Mouse (Mus musculus): ENCODE results near the gene Tdrkh.
A peak's percentile ranks its signal among the peaks of the same experiment; 100 is the strongest.

Tdrkh gene

GRCm38 (mm10) chr3:94459834-94460233 is 46.8 kb downstream of the Tdrkh start:
- no peak for DNase-seq (ENCODE audit: low read depth, low spot score)

DNA sequence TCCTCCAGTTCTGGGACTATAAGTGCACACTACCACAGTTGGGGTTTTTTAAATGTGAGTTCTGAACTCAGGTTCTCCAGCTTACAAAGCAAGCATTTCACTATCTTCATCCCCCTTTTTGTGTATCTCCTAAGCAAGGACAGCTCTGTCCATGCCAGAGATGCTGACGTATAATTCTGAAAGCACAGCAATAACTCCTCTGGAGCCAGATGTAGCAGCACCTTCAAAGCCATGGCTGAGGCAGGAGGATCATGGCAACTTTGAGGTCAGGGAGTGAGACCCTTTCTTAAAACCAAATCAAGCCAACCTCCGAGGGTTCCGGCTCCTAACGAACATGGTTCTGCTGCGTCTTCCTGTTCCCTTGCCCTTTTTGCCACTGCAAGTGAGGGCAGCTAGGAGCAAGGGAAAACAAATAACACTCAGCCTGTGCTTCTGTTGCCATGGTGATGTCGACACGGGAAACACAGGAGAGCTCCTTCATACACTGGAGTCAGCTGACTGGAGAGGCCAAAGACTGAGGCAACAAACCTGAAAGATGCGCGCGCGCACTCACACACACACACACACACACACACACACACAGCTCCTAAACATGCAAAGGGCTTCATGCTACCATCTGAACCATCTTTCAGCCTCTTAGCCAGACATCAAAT is 51.0 kb downstream of the Tdrkh start:
- peak; percentile 64 for DNase-seq (ENCODE audit: low read depth, low spot score)

DNA sequence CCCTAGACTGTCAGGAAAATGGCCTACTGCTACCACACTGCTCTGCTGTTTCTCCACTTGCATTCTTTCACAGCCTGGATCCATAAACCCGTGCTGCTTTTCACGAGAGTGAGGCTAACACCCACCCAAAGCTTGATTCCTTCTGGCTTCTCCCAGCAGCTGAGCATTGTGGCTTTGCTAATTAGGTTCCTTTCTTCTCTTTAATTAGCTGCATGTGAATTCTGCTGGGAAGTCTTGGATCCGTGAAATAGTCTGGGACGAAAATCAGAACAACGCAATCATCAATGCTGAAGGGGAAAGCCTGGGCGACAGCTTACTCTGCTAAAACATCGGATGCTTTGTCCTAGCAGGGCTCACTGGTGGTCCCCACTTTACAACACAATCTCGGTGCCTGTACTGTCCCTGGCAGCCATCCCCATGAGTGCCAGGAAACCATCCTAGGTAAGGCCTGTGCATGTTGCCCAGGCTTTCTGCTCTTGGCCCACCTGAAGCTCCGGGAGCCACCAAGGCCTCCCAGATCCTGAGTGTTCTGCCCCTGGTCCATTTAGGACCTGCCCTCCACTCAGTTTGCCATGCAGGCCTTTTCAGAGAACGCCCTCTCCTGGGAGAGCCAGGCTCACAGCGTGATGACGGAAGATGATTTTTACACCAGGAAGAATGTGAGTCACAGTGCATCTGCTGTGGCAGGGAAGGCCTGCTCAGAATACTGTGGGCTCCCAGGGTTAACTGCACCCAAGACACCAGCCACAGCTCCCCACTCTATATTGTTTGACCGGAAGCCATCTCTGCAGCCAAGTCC is 52.8 kb downstream of the Tdrkh start:
- DNase-seq (ENCODE audit: low read depth, low spot score), result no peak

DNA sequence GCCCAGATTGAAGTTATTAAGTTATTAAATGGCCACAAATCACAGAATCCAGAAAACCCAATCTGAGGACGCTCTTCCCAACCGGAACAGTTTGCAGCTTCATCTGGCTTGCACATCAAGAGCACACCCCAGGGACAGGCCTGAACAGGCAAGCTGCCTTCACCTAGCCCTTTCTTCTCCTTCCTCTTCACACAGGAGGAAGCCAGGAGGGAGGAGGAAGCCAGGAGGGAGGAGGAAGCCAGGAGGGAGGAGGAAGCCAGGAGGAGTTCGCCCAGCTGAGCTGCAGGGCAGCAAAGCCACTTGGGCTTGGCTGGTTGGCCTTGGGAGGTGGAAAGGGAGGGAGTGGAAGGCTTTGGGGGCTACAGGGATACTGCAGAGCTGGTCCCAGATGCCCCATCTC is 55.9 kb downstream of the Tdrkh start:
- DNase-seq (ENCODE audit: low read depth, low spot score), result no peak

GRCm38 (mm10) chr3:94472447-94473114 is 59.5 kb downstream of the Tdrkh start:
- DNase-seq (ENCODE audit: low read depth, low spot score), result peak; percentile 74

DNA sequence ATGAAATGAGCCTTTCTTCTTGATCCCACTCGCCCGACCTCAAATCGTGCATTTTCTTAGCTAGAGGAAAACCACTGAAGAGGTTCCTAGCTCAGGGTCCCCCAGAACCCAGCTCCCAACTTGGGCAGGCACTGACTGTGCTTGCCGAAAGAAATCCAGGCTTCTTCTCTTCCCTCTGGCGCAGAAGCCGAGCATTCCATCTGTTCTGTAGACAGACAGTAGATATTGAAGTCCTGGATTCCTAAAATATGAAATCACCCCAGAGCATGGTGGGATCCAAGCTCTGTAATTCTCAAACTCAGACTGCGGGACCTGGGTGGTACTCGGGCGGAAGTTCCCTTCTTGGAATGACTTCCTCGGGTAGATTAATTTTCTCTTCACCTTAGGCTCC is 60.0 kb downstream of the Tdrkh start:
- no peak for DNase-seq (ENCODE audit: low read depth, low spot score)

DNA sequence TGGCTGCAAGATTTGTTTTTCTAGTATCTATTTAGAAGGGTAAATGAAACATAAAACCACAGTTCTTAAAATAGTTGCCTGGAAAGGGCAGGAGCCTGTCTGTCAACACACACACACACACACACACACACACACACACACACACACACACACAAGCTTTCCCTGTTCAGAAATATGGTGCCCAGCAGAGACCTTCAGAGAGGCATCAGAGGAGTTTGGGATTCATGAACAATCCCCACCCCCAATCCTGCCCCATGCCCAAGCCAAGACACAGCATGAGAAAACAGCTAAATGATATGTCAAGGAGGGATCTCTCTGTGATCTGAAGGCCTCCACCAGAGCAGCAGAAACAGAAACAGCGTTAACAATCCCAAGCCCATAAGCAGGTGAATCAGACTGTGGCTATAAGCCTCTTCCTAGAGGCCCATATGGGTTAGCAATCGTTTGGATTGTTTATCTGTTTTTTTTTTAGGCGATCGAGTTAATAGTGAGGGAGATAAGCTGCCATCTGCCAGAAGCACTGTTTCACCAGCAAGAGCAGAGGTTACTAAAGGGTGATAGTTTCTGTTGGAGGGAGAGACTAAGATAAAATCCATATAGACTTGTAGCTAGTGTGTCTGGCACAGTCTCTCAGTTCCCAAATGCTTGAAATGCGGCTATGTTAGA is 60.6 kb downstream of the Tdrkh start:
- DNase-seq (ENCODE audit: low read depth, low spot score), result no peak

DNA sequence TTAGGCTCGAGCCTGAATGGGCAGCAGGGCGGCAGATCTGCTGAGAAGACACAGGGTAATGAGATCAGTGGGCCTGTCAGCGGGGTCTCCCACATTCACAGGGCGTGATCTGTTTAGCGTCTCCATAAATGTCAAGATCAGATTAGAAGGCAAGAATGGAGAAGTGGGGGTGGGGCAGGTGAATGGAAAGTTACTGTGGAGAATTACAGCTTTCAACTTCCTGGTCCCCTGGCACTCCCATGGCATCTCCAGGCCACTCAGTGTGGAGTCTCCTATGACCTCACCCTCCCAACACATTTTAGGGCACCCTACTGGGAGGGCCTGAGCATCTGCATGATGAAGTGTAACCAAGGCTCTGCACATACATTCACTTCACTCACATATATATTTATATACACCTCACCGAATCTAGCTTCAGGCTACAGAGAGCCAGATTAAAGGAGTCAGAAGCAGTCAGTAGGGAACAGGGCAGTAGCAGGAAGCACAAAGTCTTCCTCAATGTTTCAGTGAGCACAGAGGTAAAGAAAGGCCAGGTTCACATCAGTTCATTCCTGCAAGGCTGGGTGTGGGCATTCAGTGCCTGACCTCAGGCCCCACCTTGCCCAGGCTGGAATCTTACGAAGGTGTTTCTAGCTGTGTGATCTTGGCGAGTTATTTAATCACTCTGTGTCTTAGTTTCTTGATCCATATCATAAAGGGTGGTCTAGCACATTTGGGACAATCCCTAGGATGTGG is 63.4 kb downstream of the Tdrkh start:
- peak; percentile 52 for DNase-seq (ENCODE audit: low read depth, low spot score)

- no peak for DNase-seq (ENCODE audit: low read depth, low spot score)
These were observed 64.4 kb downstream of the Tdrkh start for GRCm38 (mm10) chr3:94477444-94477843.

DNA sequence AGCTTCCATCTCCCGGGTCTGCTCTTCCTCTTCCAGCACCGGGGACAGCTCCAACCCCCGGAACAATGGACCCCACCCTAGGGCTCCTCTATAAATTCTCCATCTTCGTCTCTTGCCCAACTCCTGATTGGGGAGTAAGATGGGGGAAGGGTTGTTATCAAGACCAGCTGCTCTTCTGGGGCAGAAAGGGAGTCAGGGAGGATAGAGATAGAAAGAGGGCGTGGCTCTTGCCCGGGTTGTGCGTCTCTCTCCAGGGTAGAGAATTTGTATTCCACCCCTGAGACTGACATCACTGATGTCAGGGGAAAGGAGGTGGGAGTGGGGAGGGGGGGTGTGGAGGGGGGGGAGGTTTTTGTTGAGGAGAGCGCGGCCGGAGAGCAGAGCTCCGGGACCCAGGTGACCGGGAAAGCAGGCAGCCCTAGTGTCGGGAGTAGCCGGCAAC is 64.9 kb downstream of the Tdrkh start, which contains the start of gene Celf3:
TSS of gene Celf3 (plus strand) at position 315 of the 442 bp plus-strand sequence.
- no peak for DNase-seq (ENCODE audit: low read depth, low spot score)

- DNase-seq (ENCODE audit: low read depth, low spot score), result no peak
These were observed 65.6 kb downstream of the Tdrkh start for GRCm38 (mm10) chr3:94478591-94479169.

DNA sequence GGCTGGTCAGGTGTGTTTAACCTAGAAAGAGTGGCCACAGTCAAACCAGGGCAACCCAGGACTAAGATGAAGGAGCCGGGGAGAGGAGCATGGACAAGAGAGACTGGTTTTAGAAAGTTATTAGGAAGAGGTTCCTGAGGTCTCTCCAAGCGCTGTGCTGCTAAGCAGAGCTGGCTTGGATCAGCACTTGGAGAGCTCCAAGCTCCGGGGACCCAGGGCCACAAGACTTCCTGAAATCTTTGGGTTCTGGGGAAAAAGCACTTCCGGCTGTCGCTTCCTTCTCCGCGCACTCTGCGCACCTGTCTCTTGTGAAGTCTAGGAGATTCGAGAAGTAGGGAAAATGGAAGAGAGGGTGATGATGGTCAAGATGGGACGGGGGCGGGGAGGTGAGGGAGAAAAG is 66.5 kb downstream of the Tdrkh start:
- DNase-seq (ENCODE audit: low read depth, low spot score), result peak; percentile 46

GRCm38 (mm10) chr3:94480291-94480884 is 67.3 kb downstream of the Tdrkh start, which contains the start of gene Riiad1:
Riiad1 (minus strand) TSS chr3:94480341.
- no peak for DNase-seq (ENCODE audit: low read depth, low spot score)

- no peak for DNase-seq (ENCODE audit: low read depth, low spot score)
These were observed 68.4 kb downstream of the Tdrkh start for GRCm38 (mm10) chr3:94481429-94481828.

DNA sequence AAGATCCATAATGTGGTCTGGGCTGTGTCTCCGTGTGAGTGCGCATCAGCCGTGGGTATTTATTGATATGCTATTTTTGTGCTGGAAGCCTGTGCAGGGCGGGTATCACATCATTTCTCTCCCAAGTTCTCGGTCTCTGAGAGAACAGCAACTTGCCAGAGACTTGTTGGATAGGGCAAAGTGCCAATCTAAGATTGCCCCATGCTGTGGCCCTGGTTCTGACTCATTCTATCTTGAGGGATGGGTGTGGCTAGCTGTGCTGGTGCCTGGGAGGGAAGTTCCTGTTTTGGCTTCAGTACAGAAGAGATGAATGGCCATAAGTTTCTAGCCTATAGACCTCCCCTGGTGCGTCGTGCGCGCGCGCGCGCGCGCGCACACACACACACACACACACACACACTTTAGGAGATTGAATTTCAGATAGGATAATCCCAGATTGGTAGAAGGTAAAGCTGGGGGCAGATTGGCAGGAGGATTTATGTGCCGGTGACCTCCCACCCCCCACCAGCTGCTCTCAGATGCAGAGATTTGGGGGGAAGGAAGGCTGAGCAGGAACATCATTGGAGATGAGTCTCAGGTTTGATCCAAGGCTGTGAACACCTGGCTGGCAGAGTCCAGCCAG is 69.8 kb downstream of the Tdrkh start:
- DNase-seq (ENCODE audit: low read depth, low spot score), result no peak

DNA sequence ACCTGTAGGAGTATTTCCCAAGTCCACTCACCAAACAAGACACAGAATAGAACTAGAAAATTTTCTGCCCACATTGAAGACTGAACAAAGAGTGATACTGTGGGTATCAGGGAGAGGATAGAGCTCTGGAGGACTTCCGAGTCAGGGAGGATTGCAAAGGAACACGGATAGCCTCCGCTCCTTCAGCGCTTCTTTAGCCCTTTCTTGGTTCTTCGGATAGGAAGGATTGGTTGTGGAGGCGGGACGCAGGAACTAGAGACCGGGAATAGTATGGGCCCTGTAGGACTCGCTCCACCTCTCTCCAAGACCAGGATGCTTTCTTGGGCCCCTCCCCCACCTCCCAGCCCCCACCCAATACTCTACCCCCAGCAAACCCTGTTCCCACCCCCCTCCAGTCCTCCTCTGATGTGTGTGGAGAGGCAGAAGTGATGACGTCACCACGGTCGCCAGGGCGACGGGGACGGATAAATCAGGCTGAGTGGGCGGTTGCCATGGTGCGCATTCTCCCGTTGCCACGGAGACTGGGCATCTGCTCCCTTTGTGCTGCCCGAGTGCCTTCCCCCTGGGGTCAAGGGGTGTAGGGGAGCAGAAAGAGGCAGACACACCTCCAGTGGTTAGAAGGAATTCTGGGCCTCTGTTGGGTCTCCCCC is 70.8 kb downstream of the Tdrkh start:
- DNase-seq (ENCODE audit: low read depth, low spot score), result peak; percentile 70
